Mouse (Mus musculus) cerebellum, adult (tissue): ENCODE measurements around the gene Csn3.

Experiments
- ATAC-seq: cut with Nextera tagmentation; 2 replicates; pipeline ENCODE4 v1.9.2; 2017; ENCODE audit warnings: mild to moderate bottlenecking, moderate library complexity, mixed read lengths; ENCODE audit not compliant: insufficient number of reproducible peaks, low FRiP score, low TSS enrichment

Csn3 gene

GRCm38 (mm10) chr5:87925372-87925771 is at the start of gene Csn3:
TSS of gene Csn3 (plus strand) at chr5:87925579.
- ATAC-seq: no peak

GRCm38 (mm10) chr5:87884729-87885128 is 40.6 kb upstream of the Csn3 start, which contains the start of gene Odam:
TSS of gene Odam (plus strand) at chr5:87885029.
- no peak for ATAC-seq

- ATAC-seq: no peak
Observed at GRCm38 (mm10) chr5:87931603-87932002, 6.2 kb downstream of the Csn3 start.

- no peak for ATAC-seq
Observed at GRCm38 (mm10) chr5:87940752-87941151, 15.4 kb downstream of the Csn3 start.

GRCm38 (mm10) chr5:87942515-87942914 is 17.1 kb downstream of the Csn3 start:
- ATAC-seq: no peak

GRCm38 (mm10) chr5:87951836-87952235 is 26.5 kb downstream of the Csn3 start:
- no peak for ATAC-seq

GRCm38 (mm10) chr5:87969201-87969600 is 43.8 kb downstream of the Csn3 start, which contains the start of the genes 2310003L06Rik and Gm28434:
TSS of gene 2310003L06Rik (plus strand) at chr5:87969459.
TSS of gene Gm28434 (plus strand) at chr5:87969517.
- ATAC-seq: no peak

- no peak for ATAC-seq
Observed at GRCm38 (mm10) chr5:87979139-87979538, 53.8 kb downstream of the Csn3 start, which contains the start of gene Cabs1. TSS of gene Cabs1 (plus strand) at chr5:87979439.
